Mouse (Mus musculus): ENCODE measurements around the gene Zfp592.

Zfp592 gene

DNA sequence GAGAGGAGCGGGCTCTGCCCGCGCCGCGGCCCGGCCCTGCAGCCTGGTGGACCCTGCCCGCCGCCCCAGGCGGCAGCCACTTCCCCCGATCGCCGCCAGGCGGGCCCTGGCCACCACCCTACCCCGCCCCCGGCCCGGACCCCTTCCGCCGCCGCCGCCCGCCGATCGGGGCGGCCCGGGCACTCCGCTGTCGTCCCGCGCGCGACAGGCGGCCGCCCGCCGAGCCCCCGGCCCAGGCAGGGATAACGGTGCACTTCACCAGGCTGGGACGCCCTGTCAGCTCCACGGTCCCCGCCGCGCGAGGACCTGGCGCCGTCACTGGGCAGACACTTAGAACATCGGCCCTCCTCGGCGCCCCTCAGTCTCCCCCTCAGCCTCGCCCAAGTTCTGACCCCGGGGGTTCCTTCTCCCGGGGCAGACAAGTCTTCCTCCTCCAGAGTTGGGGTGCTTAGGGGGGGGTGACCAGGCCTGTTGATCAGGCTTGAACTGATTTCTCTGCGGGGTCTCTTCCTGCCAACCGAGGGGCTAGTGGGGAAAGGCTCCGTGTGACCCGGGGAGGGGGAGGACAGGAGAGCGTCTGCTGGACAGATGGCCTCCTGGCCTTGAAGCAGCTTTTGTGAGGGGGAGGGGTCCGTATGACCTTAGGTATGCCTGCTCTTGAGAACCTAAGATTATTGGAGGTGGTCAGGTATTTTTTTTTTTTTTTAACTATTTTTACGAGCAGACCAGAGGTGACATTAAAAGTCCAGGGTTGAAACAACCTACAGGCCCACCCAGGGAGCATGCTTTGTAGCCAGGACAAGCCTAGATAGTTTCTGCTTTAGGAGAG lies 567 bp downstream of the Zfp592 start:
- no peak for DNase-seq (ENCODE audit: low spot score)

DNA sequence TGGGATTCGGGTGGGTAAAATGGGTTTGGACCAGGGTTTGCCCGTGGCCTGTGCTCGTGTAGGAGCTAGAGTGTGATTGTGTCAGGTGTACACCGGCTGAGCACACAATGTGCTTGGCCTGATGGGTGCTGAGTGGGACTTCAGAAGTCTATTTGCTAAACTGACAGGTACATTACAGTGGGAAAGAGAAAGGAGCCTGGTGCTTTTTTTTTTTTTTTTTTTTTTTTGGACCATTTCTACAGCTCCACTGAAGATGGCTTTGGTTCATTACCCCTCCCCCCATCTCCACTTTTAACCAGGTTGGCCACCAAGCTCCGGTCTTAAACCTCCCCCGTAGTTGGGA lies 1.2 kb downstream of the Zfp592 start:
- DNase-seq (ENCODE audit: low spot score): no peak

DNA sequence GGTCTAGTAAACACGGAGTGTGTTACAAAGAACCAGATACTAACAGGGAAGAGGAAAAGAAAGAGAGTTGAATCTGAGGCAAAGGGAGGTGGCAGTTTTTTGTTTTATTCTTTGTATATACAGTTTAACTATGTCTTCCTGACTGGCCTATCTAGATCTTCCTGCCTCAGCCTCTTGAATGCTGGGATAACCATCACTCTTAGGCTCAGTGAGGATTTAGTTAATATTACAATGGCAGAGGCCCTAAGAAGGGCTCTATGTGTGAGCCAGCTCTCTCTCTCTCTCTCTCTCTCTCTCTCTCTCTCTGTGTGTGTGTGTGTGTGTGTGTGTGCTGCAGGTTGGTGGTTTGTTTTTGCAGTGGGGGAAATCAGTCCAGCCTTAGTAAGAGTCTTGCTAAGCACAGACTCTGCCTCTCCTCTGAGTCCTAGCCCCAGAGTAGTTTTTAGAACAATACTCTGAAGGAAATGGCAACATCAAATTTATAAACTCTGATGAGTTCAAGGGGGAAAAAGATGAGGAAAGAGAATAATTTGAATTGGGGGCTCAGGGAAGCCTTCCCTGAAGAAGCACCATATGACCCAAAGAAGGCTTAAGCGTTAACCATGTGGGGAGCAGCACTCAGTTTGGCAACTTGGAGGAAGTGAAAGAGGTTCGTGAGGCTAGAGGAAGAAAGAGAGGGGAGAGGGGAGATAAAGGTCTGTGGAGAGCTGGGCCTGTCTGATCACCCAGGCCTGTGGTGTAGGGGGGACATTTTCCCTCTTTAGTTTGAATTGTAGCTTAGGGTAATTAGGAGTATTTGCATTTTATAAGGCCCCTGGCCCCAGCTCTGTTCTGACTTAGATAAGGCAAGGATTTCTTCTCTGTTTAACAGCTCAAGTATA lies 2.0 kb downstream of the Zfp592 start:
- peak; percentile 25 for DNase-seq (ENCODE audit: low spot score)

DNA sequence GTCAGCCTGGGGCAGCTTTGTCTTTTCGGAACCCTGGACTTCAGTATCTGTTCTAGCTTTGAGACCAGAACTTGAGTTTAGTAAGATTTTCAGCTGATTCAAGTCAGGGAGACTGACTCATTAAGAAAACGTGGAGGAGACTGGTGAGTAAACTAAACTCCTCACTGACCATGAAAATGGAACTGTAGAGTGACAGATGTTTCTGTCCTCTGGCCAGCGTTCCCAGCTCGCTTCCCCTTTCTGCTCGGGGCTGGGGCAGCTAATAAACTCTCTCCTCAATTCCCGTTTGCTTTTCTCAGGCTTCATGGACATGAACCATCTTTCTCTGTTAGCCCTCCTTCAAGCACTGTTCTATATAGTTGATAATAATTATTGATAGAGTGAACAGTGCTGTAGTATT lies 4.3 kb downstream of the Zfp592 start:
- DNase-seq (ENCODE audit: low spot score): no peak

DNA sequence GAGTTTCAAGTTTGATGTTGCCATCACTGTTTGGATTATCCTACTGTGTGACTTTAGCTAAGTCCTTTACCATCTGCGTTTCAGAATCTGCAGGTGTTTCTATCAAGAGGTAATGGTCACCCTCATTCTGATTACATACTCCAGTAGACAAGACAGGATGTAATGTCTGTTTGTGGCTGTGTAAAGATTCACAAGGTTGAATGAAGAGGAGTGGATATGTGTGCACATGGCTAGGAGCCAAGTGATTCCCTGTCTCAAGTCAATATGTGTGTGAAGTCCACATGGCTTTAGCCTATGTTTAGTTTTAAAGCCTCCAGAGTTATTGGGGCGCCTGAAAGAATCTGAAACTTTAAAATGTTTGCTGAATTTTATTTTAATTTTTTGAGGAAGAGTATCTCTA lies 6.1 kb downstream of the Zfp592 start:
- no peak for DNase-seq (ENCODE audit: low spot score)

DNA sequence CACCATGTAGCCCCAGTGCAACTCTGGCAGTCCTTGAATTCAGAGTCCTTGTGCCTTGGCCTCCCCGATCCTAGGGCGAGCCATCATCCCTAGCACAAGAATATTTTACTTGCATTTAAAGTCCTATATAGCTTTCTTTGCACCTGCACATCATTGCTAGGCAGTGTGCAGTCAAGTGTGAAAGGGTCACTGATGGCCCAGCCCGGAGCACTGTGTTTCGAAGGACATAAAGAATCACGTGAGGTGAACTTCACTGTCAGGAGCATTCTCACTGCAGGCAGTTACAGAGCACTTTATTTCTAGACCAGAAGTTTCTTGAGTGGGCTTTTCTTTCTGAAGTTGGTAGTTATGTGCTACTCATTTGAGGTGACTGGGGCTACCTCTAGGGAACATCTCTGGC lies 8.4 kb downstream of the Zfp592 start:
- no peak for DNase-seq (ENCODE audit: low spot score)

DNA sequence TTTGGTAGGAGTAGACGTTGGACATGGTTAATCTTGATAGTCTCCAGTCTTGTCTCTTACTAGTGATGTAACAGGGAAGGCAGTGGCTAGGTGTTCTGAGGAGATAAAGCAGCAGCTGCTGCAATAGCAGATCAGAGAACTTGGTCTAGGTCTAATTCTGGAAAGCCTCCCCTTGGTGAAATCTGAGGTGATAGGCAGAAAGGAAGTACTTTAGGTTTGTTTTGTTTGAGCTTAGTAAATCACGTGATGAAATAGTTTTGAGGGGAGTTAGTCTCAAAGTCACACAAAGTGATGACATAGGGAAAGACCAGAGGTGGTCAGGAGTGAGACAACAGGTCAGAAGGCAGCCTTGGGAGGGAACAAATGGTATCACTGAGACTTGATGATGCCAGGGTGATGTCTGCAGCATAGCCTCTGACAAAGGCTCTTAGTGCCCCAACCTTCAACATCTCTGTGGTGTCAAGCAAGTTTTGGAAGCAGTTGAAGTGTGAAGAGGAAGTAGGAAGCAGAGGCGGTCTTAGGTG lies 11.1 kb downstream of the Zfp592 start:
- DNase-seq (ENCODE audit: low spot score): peak; percentile 45

DNA sequence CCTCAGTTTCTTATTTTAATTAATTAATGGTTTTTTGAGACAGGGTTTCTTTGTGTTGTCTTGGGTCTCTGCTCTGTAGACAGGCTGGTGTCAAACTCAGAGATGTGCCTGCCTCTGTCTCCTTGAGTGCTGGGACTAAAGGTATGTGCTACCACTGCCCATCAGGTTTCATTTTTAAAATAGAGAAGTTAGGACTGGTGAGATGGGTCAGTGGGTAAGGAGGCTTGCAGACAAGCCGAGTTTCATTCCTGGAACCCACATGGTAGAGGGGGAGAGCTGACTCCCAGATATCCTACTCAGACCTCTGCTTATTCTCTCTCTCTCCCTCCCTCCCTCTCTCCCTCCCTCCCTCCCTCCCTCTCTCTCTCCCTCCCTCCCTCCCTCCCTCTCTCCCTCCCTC lies 12.5 kb downstream of the Zfp592 start:
- DNase-seq (ENCODE audit: low spot score): no peak

DNA sequence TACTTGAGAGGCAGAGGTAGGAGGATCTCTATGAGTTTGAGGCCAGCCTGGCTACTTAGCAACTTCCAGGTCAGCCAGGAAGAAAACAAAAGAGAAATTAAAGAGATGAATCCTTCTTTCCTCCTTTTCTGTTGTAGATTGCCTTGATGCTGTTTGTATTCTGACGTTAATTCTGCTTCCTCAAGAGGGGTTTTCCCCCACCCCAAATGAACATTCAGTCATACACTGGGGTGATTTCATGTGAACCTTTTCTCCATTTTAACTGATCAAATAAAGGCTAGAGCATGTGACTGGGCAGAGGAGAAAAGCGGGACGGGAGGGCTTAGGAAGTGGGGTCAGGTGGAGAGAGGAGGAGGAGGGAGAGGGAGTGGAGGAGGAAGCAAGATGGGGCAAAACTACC lies 14.8 kb downstream of the Zfp592 start:
- DNase-seq (ENCODE audit: low spot score): no peak

DNA sequence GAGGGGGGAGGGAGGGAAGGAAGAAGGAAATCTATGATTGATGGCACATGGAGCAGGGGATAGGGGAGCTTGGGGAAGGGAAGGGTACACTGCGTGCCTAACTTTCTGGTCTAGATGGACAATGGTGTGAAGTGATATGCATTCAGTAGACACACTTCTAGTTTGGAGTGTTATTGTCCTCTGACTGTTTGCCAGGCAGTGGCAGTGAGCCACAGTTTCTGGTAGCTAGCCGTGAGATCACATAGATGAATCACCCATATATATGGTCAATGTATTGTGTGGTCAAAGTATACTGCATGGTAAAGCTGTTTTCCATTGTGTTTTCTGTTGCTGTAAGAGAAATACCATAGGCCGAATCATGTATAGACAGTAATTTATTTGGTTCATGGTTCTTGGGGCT lies 18.1 kb downstream of the Zfp592 start:
- DNase-seq (ENCODE audit: low spot score): no peak

DNA sequence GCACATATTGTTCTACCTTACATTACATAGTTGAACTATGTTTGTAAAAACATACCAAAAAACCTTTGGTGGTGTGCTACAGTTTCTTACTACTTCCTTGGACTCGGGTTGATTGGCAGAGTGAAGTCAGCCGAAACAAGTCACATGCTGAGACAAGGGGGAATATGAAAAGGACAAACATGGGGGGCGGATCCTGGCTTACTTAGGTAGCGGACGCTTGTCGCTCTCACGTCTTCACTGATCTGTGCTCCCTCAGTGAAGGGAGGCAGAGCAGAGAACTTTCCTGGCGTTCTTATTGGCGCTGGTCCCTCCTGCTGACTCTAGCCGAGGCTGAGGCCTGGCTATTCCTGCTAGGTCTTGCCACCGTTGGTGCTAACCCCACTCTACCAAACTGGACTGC lies 26.8 kb downstream of the Zfp592 start:
- no peak for DNase-seq (ENCODE audit: low spot score)

DNA sequence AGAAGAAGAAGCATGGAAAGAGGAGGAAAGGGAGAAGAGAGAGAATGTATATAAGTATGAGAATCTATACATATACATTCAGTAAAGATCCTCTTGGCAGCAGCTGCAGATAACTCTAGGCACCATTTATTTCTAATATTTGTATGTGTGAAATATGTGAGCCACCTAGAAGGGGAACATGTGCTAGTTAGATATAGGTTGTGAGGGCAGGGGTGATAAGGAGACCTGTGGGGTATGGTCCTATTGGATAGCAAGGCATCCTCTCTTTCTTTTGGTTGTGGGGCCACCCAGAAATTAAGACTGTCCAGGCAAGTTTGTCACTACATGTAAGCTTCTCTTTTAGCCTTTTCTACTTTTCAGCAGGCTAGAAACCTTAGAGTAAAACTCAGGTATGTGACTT lies 29.2 kb downstream of the Zfp592 start:
- no peak for DNase-seq (ENCODE audit: low spot score)

DNA sequence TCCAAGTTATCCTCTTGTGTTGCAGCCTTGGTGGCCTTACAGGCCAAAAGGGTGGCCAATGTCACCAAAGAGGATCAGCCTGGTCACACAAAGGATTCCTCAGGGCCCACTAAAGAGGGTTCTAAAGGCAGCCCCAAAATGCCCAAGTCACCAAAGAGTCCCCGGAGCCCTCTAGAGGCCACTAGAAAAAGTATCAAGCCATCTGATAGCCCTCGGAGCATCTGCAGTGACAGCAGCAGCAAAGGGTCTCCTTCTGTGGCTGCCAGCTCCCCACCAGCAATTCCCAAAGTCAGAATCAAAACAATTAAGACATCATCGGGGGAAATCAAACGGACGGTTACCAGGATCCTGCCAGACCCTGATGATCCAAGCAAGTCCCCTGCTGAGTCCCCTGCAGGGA lies 30.6 kb downstream of the Zfp592 start:
- DNase-seq (ENCODE audit: low spot score): no peak

DNA sequence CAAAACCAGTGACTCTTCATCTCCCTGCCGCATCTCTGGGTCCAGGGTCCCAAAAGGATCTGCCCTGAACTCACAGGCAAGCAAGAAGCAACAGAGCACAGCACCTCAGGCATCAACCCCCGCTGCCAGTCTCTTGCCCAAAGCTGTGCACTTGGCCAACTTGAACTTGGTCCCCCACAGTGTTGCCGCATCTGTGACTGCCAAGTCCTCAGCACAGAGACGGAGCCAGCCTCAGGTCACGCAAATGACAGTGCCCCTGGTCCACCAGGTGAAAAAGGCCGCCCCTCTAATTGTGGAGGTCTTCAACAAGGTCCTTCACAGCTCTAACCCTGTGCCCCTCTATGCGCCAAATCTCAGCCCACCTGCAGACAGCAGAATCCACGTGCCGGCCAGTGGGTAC lies 31.2 kb downstream of the Zfp592 start:
- no peak for DNase-seq (ENCODE audit: low spot score)

DNA sequence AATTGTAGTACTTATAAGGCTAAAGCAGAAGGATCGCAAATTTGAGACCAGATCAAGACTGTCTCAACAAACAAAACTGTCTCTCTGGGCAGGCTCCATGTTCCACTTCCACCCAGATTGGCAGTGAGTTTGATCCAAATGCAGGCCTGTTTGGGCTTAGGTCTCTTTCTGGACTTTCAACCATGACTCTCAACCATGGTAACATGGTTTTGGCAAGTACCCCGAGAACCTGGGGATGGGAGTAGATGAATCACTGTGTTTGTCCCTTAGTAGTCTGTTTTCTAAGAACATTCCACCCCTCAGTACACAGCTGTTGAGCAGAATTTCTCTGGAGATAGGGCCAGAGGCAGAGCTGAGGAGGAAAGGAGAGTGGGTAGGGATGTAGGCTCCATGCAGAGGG lies 32.3 kb downstream of the Zfp592 start:
- no peak for DNase-seq (ENCODE audit: low spot score)

DNA sequence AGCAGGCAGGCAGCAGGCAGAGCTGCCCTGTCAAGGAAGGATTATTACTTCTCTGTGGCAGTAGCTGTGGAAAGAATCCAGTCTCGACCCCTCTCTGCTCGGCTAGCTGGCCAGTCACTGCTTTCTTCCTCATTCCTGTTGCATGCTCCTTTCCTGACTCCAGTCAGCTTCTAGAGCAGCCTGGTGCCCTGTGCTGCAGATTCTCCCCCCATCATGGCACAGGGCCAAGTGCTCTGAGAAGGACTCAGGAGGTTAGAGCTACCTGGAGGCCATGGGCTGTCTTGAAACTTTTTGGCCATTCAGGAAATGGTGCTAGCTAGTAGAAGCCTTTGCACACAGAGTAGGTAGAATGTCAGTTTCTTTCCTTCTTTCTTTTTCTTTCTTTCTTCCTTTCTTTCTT lies 46.2 kb downstream of the Zfp592 start:
- no peak for DNase-seq (ENCODE audit: low spot score)

DNA sequence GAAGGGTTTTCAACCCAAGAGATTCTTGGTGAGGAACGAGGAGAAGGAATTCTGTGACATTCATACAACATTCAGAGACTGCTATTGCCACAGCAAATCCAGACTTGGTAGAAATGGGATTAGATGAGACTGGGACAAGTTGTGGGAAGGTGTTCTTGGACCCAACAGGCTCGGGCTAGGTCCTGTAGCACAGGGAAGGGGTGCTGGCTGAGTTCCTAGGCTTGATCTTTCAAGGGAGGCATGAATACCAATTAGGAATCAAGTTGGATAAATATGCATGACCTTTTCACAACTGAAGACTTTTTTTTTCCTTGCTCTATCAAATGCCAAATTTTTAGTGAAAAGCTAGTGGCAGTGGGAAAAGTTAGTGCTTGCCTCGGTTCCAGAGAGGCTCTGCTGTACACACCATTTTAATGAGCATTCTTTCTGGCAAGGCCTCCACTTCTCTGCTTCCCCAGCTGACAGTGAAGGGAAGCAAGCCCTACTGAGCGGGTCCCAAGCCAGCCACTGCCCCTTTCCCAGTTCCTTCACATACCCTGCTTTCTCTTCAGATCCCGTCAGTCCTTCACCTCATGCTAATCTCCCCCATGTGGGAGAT lies 49.6 kb downstream of the Zfp592 start:
- DNase-seq (ENCODE audit: low spot score): no peak

DNA sequence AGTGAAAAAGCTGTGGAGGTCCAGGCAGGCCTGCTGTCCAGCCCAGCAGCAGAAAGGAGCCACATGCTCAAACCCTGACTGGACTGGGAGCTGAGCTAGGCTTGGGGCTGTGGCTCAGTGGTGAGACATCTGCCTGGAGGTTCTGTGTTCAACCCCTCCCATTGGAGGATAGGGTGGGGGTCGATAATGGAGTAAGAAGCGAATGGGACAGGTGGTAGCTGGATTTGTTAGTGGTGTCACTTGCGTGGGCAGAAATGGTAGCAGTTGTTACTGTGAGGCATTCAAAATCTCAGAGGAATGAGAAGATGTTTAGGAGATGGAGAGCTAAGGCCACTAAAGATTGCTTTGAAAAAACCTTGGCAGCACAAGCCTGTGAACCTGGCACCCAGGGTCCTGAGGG lies 54.4 kb downstream of the Zfp592 start:
- DNase-seq (ENCODE audit: low spot score): no peak

DNA sequence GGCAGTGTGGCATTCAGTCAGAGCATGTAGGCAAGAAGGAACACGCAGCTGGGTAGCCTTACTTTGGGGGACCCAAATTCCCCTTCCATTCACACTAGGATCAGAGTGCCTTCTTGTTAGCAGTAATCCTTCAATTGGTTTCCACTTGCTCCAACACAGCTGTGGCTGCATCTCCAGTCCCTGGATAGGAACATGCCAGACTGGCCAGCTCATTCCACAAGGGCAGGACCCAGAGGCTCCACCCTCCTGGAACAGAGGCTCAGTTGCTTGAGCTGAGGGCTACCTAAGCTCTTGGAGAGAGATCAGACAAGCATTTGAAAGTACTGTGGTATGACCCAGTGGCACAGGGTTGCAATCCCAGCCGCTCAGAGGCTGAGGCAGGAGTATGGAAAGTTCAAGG lies 55.0 kb downstream of the Zfp592 start:
- DNase-seq (ENCODE audit: low spot score): no peak

DNA sequence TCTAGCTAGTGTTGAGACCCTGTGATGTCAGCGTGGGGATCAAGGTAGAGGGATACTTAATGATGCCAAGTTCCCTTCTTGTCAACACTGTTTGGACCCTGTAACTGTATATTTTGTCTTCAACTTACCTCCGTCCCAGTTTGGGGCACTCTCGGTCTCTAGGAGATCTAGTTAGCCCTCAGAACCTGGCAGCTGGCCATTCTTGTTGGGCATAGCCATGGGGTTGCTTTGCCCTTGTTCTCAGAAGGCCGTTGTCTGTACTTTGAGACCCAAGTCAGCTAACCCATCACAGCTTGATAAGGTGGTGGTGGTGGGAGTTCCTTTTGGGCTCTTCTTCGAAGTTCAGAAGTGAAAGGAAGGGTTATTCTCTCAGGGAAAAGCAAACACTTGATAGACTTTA lies 56.5 kb downstream of the Zfp592 start:
- no peak for DNase-seq (ENCODE audit: low spot score)

DNA sequence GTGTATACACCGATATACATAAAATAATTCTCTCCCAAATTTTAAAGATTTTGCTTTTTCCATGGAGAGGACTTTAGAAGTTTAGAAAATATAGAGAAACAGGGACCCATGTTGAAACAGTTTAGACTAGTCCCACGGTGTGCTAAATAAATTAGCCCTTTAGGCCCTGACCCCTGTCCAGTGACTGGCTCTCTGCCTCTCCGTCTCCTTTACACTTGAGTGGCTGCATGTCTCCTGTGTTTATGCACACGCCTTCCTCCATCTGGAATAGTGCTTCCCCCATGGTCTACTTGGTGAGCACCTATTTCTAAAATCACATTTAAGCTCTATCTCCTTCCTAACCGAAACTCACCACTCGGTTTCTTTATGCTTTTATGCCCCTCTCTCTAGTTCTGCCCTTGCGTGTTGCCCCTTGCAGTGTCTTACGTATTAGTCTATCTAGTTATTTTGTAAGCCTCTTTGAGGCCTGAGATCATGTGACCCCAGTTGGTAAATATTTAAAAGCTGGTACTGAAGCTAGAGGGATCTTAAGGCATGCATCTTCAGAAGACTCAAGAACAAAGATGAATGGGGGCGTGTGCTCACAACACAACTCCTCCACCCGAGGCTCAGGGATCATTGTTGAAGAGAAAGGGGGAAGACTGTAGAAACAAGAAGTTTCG lies 62.4 kb downstream of the Zfp592 start:
- DNase-seq (ENCODE audit: low spot score): no peak

DNA sequence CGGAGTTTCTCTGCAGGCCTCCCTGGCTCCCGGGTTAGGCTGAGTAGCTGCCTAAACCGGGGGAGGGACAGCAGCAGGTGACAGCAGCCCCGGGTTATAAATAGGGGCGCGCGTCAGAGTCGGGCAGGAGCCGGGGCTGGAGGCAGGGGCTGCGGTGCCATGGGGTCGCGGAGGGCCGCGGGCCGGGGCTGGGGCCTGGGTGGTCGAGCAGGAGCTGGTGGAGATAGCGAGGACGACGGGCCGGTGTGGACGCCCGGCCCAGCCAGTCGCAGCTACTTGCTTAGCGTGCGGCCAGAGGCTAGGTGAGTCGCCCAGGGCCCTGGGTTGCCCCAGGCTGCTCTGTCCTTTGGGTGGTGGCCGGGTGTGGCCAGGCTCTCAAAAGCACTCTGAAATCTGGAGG lies 64.0 kb downstream of the Zfp592 start, which contains the start of gene Alpk3:
Gene Alpk3 (plus strand): TSS at position 130 of the 400 bp plus-strand sequence.
- no peak for DNase-seq (ENCODE audit: low spot score)
